Mouse (Mus musculus) spleen, adult 2 months (tissue): ENCODE results near the gene Tmem274.

Source experiments
- CTCF ChIP-seq: fragments of 200-500 bp; IDR thresholded peaks from 2 replicates; pipeline ENCODE4 v1.5.1; 2011; ENCODE audit warnings: mild to moderate bottlenecking, inconsistent platforms; ENCODE audit not compliant: insufficient read depth, insufficient read length, insufficient replicate concordance; ENCODE audit errors: extremely low read depth
- POLR2A ChIP-seq: fragments of 200-500 bp; IDR thresholded peaks from 2 replicates; pipeline ENCODE4 v1.6.1; 2011; ENCODE audit warnings: low read depth, low read length, inconsistent platforms

DNA sequence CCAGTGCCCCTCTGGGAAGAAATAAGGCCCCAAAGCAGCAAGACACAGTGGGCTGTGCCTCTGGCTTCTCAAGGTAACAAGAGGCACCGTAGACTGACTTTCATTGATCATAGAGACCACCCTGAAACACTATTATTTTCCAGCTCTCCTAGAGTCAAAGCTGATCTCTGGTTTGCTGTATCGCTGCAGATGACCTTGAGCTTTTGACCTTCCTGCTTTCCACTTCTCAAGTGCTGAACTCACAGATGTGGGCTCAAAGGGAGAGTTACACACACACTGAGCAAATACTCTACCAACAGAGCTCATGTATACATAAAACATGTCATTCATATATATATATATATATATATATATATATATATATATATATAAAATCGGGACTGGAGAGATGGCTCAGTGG is 26.5 kb upstream of the Tmem274 start:
- TF ChIP-seq CTCF, result no peak
- no peak for TF ChIP-seq POLR2A
